Mouse (Mus musculus) brain, embryonic 14.5 days (tissue): ENCODE data around the gene Gm45194.

Experiments
- CTCF ChIP-seq: fragments of 200-500 bp; IDR thresholded peaks from 2 replicates; pipeline ENCODE4 v1.5.1; 2012; ENCODE audit warnings: inconsistent platforms, mild to moderate bottlenecking, moderate library complexity, borderline replicate concordance; ENCODE audit not compliant: insufficient read depth, insufficient read length; ENCODE audit errors: extremely low read depth
- POLR2A ChIP-seq: fragments of 200-500 bp; IDR thresholded peaks from 2 replicates; pipeline ENCODE4 v1.6.1; 2012; ENCODE audit warnings: mild to moderate bottlenecking, inconsistent platforms, borderline replicate concordance; ENCODE audit not compliant: poor library complexity, insufficient read depth, insufficient read length, severe bottlenecking; ENCODE audit errors: extremely low read depth

DNA sequence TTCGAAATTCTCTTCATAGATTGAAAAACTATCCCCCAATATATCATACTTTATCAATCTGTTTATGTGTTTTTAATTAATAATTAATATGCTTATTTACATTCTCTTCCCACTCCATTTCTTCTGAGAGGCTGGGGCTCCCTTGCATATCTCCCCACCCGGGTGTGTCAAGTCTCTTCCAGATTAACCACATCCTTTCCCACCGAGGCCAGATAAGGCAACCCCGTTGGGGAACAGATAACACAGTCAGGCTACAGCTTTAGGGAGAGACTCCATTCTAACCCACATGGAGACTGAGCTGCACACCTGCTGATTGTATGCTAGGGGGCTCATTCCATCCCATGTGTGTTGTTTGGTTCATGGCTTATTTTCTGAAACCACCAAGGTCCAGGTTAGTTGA lies 69.7 kb downstream of the Gm45194 start:
- TF ChIP-seq CTCF = no peak
- no peak for TF ChIP-seq POLR2A
